Mouse (Mus musculus) left cerebral cortex, postnatal 10 days (tissue): ENCODE measurements at regions not wholly inside any gene's neighbourhood (a gene's known extent, or its start where the extent isn't known, plus 50 kb on each side); places are given as distances from the start of the nearest gene placed in this dataset.

Source experiments
- DNase-seq, 2 experiments: peaks; one replicate each; pipeline ENCODE4 v3.0.0; 2021 to 2022; ENCODE audit warnings: low spot score in 2 of 2, mixed read lengths in 1 of 2; ENCODE audit errors: extremely low spot score in 1 of 2
- intact Hi-C: fragments of 180-260 bp; cut with DNase I; formaldehyde crosslinking; loops from one replicate; pipeline ENCODE4 v1.15.1; 2025

DNA sequence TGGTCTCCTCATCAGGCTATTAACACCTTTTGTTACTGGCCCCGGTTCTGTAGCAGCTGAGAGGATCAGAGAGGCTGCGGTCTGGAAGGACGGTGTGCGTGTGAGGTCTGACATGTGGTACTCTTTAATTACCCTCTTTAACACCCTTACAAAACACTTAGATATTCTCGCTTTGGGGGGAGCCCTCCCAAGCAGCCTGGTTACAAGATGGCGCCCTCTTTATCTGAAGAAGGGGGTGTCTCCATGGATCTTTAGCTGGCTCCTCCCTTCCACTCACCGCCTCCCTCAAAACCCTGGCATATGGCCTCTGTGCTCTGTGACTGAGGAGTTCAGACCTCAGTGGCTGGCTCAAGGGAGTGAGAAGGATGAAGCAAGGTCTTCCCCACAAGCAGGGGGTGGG lies 65.2 kb upstream of the Irx3 start:
- DNase-seq = no peak
- intact Hi-C loops = no loop called here

DNA sequence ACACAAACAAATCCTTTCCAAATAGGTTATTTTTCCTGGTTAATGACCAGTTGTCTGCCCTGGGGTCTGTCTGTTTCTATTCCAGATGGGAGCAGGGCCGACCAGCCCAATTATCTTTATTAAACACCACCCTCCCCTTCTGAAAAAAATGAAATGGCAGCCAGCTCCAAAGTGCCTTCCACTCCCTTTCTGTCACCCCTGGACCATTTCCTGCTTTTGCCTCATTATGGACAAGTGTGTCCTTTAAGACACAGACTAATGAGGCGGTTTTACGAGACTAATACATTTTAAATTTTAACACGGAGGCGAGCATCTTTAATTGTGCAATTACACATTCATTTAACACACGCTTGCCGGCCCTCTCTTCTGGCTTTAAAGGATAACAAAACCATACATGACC lies 64.2 kb upstream of the Irx3 start:
- intact Hi-C loops = no loop called here
- DNase-seq = no peak

DNA sequence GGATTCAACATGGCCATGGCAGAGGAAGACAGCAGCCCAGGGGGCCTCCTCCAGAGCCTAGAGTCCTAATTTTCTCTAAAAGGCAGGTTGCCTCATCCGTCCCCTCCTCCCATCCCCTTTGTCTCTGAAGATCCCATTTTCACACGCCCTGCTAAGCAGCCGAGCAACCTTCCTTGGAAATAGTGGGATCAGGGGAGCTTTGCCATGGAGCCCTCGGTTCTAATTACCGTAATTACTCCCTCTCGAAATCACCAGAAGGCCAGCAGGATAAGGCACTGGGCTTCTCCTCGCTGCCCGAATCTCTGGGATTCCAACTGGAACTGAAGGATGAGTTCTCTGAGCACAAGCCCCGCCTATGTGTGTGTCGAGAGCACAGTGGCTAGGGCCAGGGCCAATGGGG lies 63.5 kb upstream of the Irx3 start:
- intact Hi-C loops = no loop called here
- DNase-seq = no peak

DNA sequence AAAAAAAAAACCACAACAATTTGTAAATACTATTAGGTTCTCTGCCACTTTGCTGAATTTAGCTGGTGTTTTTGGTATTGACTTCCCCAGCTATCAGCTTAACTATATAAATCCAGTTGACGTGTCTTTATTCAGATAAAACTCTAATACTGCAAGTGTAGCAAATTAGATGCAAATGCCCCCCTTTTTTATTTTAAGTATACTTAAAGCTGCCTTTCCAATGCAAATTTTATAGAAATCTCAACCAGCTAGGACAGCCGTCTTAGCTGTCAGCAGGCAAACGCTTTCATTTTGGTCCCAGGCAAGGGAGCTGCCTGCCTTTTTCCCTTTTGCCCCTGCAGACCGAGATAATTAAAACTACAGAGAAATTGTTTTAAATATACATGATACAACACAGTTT lies 61.6 kb upstream of the Irx3 start:
- DNase-seq = no peak
- intact Hi-C loops = no loop called here

DNA sequence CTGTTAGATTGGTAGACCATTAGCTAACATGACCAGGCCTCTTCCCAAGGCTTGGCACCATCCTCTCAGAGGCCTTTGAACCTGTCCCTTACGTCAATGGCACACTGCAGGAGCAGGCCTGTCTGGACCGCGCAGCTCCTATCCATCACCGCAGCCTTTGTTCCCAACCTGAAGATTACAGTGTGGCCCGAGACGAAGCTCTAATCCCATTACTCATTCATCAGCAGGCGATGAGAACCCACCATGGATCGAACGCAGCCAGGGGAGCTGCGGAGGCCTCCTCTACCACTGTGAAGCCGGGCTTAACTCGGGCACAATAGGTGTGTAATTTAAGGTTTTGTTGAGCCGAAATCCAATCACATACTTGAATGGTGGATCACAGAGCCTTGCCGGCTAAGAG lies 54.0 kb upstream of the Irx3 start:
- intact Hi-C loops = no loop called here
- DNase-seq = no peak

DNA sequence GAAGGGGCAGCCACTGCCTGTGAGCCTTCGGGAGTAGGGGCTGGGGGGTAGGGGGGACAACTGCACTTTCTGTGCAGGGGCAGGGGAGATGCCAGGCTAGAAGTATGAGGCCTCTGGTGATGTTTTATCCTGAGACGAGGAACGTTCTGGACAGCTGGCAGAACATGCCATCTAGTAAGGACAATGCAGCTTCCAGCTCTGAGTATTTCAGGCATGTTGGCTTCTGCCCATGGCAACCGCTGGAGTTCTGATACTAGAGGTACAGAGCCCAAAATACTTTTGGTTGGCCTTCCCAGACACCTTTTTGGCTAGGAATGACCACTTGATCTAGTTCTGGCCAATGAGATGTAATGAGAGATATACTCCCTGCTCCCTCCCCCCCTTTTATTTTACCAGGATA lies 52.5 kb upstream of the Irx3 start:
- intact Hi-C loops = no loop called here
- DNase-seq = no peak

DNA sequence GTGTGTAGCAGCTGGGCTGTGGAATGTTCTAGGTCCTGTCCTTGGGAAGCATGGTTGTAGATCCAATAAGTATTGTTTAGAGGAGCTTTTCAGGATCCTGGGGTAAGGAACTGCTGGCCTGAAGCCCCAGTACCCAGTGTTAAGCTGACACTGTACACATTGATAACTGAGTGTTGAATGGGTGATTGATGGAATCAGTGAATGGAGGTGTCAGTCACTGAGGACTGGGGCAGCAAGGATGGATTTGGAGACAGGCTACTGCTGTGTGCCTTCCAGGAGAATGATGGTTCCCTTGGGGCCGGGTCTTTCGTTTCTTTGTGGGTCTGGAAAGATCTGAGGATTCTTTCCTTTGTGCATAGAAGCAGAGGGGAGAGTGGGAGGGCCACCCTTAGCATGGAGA lies 51.9 kb upstream of the Irx3 start:
- intact Hi-C loops = no loop called here
- DNase-seq = no peak

DNA sequence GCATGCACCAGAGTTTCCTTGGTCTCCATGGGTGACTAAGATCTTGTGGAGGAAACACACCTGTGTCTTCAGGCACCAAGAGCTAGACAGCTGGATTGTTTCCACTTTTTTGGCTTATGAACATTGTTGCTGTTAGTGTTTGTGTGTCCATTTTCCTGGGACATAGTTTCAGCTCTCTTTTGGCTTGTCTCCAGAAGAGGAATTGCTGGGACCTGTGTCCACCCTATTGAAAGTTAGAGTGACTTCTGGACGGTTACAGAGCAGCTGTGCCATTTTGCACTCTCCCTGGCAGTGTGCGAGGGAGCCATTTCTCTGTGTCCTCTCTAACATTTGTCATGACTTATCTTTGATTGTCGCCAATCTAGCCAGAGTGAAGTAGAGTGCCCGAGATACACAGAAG lies 51.5 kb upstream of the Irx3 start:
- no peak for DNase-seq
- intact Hi-C loops = no loop called here
